Mouse (Mus musculus) liver, embryonic 14.5 days (tissue): ENCODE measurements around the gene Hivep3.

Experiments
- CTCF ChIP-seq: IDR thresholded peaks from 2 replicates; pipeline ENCODE4 v1.5.1; 2016; ENCODE audit warnings: antibody characterized with exemption, low read depth, control low read depth
- EP300 ChIP-seq: IDR thresholded peaks from 2 replicates; pipeline ENCODE4 v1.6.1; 2016; ENCODE audit warnings: antibody characterized with exemption, low read depth

DNA sequence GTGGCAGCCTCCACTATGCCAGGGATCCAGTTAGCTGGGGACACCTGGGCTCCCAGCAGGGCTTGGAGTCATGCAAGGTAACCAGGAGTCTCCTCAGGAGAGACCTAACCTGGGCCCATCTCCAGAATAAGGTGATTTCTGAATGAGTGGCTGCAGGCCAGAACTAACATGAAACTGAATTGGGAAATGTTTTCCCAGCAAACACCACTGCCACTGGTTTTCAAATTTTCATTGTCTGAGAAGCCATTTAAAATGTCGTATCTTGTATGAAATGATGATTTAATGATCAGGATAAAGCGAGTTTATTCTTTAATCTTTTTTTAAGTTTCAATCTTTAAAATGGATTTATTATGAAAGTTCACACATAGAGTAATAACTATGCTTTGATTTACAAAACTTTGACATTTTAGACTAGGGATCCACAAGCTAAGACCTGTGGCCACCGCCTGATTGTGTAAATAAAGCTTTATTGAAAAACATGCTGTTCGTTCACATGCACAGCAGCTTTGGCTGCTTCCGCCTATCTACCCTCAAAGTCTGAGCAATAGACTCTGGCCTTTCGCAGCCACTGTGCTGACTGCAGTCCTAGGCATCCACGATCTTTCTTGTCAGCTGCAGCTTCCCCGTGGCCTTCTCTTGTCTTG lies 334.1 kb downstream of the Hivep3 start:
- TF ChIP-seq CTCF = no peak
- TF ChIP-seq EP300 = no peak
